Mouse (Mus musculus): ENCODE measurements at regions not wholly inside any gene's neighbourhood (a gene's known extent, or its start where the extent isn't known, plus 50 kb on each side); places are given as distances from the start of the nearest gene placed in this dataset.

DNA sequence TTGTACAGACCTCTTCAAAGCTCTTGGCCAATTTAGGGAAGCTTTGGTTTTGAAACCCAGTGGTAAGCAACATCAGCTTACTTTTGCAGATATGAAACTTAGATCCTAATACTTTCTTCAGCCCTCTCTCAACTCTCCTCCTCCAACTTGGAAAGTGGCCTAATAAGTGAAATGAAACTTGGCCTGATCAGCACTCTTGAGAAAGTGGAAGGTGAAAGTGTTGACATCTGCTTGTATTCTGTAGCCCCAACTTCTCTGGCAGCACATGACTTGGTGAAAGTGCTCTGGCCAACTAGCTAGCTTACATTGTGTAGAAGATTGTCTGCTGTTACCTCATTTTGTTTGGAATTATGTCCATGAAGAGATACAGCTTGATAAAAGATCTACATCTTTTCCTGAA is 61.1 kb upstream of the Prdm1 start:
- in situ Hi-C loops (cut with MboI, MseI), result no loop called here

DNA sequence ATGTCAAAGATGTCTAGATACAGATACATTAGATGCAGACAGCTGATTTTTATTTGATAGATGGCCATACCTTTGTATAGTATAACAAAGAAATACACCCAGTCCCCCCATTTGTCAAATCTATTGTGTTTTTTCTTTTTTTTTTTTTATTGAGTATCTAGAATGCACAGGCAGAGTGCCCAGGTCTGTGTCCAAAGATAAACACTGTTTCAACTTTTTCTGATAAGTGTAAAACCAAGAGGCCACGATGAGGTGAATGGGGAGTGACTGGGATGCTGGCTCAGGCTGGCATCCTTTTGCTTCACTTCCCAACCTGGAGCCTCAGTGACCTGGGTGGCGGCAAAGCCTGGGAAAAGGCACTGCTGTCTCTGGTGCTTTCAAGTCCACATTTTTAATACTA is 54.4 kb upstream of the Prdm1 start:
- in situ Hi-C loops (cut with MboI, MseI), result no loop called here

Data from T-helper 1 cell (primary cell).